In genomic region chr7:45053931-45054510, GRCm38 (mm10) we compare ENCODE assay signal across 8 mouse cellular contexts. TPM values are rescaled to one million over a fixed set of nuclear protein-coding genes. Genes with fewer than 3 reads are reported as not detected.
DNase-seq lines count a peak whose midpoint lies in the region; ATAC-seq and TF ChIP-seq lines count a peak whose summit lies in the region.

No protein-coding gene starts in this region.

- H3K27ac ChIP-seq in ES-Bruce4 (ENCODE audit: insufficient read depth, low read length) = peak overlapping the region; percentile 38
- peak overlapping the region; percentile 100 for H3K27ac ChIP-seq in forebrain, embryonic 13.5 days

- WGBS in forebrain, embryonic 13.5 days = under 1% methylated on average over 33 of the region's 33 CpGs
- under 1% methylated on average over 33 of the region's 33 CpGs for WGBS in lung, adult 2 months

- ATAC-seq in cerebellum, adult (ENCODE audit: insufficient number of reproducible peaks, low FRiP score, low TSS enrichment) = peak; percentile 84
- peak; percentile 93 for ATAC-seq in forebrain, embryonic 13.5 days
- peak; percentile 88 for ATAC-seq in neutrophil, adult 5-6 weeks (ENCODE audit: extremely low read depth, insufficient number of reproducible peaks, low FRiP score, poor library complexity, severe bottlenecking)

- DNase-seq in heart, postnatal 14 days = peak; percentile 89 to 91
- DNase-seq in layer of hippocampus, adult 18-20 months (ENCODE audit: low spot score in 2 of 2) = peak; percentile 91 to 96
- DNase-seq in lung, adult 2 months = peak; percentile 92
- DNase-seq in thymus, adult 18-20 months = peak; percentile 97 to 99

- TF ChIP-seq POLR2A in ES-Bruce4 (IDR thresholded peaks at IDR 0.05; ENCODE audit: insufficient read depth, low read length) = peak; percentile 92
- peak; percentile 87; the same call in 1 of the 2 replicates for TF ChIP-seq POLR2A in lung, adult 2 months (IDR thresholded peaks at IDR 0.05; ENCODE audit: borderline replicate concordance, extremely low read depth, low read depth, low read length)

- peak overlapping the region; percentile 70 for H3K4me3 ChIP-seq in ES-Bruce4 (ENCODE audit: low read depth, low read length)
- peak overlapping the region; percentile 93 for H3K4me3 ChIP-seq in forebrain, embryonic 13.5 days
- H3K4me3 ChIP-seq in lung, adult 2 months (replicated peaks; ENCODE audit: extremely low read depth, low read depth, low read length) = peak overlapping the region; percentile 58

- intact Hi-C loops in heart, postnatal 14 days (cut with DNase I) = loop anchor here (2.0 kb wide), 1 partner anchor 35 kb away; no protein-coding TSS in a partner anchor

- H3K4me2 ChIP-seq in forebrain, embryonic 13.5 days = peak overlapping the region; percentile 97

- TF ChIP-seq EP300 in ES-Bruce4 (IDR thresholded peaks at IDR 0.05; ENCODE audit: insufficient read depth, low read depth, low read length) = peak; percentile 25; the same call in 1 of the 2 replicates

- H3K36me3 ChIP-seq in ES-Bruce4 (ENCODE audit: control insufficient read depth, insufficient read depth, low read length, poor library complexity, severe bottlenecking) = peaks cover 11% of the 10 kb centered on the region; the same call in 1 of the 2 replicates
- H3K36me3 ChIP-seq in forebrain, embryonic 13.5 days (ENCODE audit: poor library complexity, severe bottlenecking) = peaks cover 14% of the 10 kb centered on the region

- no peaks in the 10 kb centered on the region for H3K9me3 ChIP-seq in ES-Bruce4 (replicated peaks; ENCODE audit: control insufficient read depth, insufficient read depth, low read length, poor library complexity, severe bottlenecking)
- H3K9me3 ChIP-seq in forebrain, embryonic 13.5 days (replicated peaks) = no peaks in the 10 kb centered on the region

- no peak for TF ChIP-seq CTCF in ES-Bruce4 (IDR thresholded peaks at IDR 0.05; ENCODE audit: low read depth, low read length)
- no peak for TF ChIP-seq CTCF in lung, adult 2 months (IDR thresholded peaks at IDR 0.05; ENCODE audit: insufficient read depth, low read length)

- H3K9ac ChIP-seq in ES-Bruce4 (ENCODE audit: low read depth, poor library complexity, severe bottlenecking) = peak overlapping the region; percentile 96
- H3K9ac ChIP-seq in forebrain, embryonic 13.5 days = peak overlapping the region; percentile 93

- no peaks in the 10 kb centered on the region for H3K27me3 ChIP-seq in ES-Bruce4 (ENCODE audit: control insufficient read depth, insufficient read depth, low read length, poor library complexity, severe bottlenecking)
- no peaks in the 10 kb centered on the region for H3K27me3 ChIP-seq in forebrain, embryonic 13.5 days

- H3K4me1 ChIP-seq in ES-Bruce4 (ENCODE audit: control insufficient read depth, insufficient read depth, low read length) = peaks cover 5% of the 10 kb centered on the region
- peaks cover 35% of the 10 kb centered on the region for H3K4me1 ChIP-seq in forebrain, embryonic 13.5 days
- H3K4me1 ChIP-seq in lung, adult 2 months (ENCODE audit: control insufficient read depth, insufficient read depth, low read length) = peaks cover 8% of the 10 kb centered on the region

RNA-seq across cellular contexts. Expression of gene Prr12, which starts 1.3 kb away (rescaled TPM):
- polyA plus RNA-seq in ES-Bruce4 (2011; ENCODE audit: insufficient read depth, insufficient read length, low read depth, missing spikeins) = 35.0 and 35.5 TPM in 2 replicates
- 14.9 and 17.2 TPM in 2 replicates for polyA plus RNA-seq in forebrain, embryonic 13.5 days (2015; fragmentation: Nextera tagmentation; extraction: Ambion mirVana)
- 10 to 100 TPM; 27.2 to 28.3 TPM for total RNA-seq in heart, postnatal 14 days (2021)
- 10 to 100 TPM; 75.7 to 77.5 TPM for total RNA-seq in layer of hippocampus, adult 18-20 months (2021)
- polyA plus RNA-seq in lung, adult 2 months (2012; rRNA removed) = 11.1 and 15.9 TPM in 2 replicates
- 7.6 and 10.2 TPM in 2 replicates for total RNA-seq in neutrophil, adult 5-6 weeks (2017)

RNA-seq across cellular contexts. Expression of gene Nosip, which starts 8.2 kb away (rescaled TPM):
- 58.1 and 62.4 TPM in 2 replicates for polyA plus RNA-seq in ES-Bruce4 (2011; ENCODE audit: insufficient read depth, insufficient read length, low read depth, missing spikeins)
- polyA plus RNA-seq in forebrain, embryonic 13.5 days (2015; fragmentation: Nextera tagmentation; extraction: Ambion mirVana) = 52.7 and 58.5 TPM in 2 replicates
- 10 to 100 TPM; 27.7 to 33.7 TPM for total RNA-seq in heart, postnatal 14 days (2021)
- total RNA-seq in layer of hippocampus, adult 18-20 months (2021) = 10 to 100 TPM; 50.8 to 57.6 TPM
- polyA plus RNA-seq in lung, adult 2 months (2012; rRNA removed) = 86.5 and 102 TPM in 2 replicates
- total RNA-seq in neutrophil, adult 5-6 weeks (2017) = 50.7 and 51.0 TPM in 2 replicates

RNA-seq across cellular contexts. Expression of gene Prrg2, which starts 8.5 kb away (rescaled TPM):
- polyA plus RNA-seq in ES-Bruce4 (2011; ENCODE audit: insufficient read depth, insufficient read length, low read depth, missing spikeins) = 7.7 and 12.0 TPM in 2 replicates
- polyA plus RNA-seq in forebrain, embryonic 13.5 days (2015; fragmentation: Nextera tagmentation; extraction: Ambion mirVana) = 14.7 and 14.8 TPM in 2 replicates
- total RNA-seq in heart, postnatal 14 days (2021) = 10 to 100 TPM; 11.1 to 11.4 TPM
- total RNA-seq in layer of hippocampus, adult 18-20 months (2021) = 1 to 10 TPM; 5.9 TPM
- 82.5 and 90.6 TPM in 2 replicates for polyA plus RNA-seq in lung, adult 2 months (2012; rRNA removed)
- total RNA-seq in neutrophil, adult 5-6 weeks (2017) = 19.8 and 21.8 TPM in 2 replicates

RNA-seq across cellular contexts. Expression of gene Rras, which starts 36.3 kb away (rescaled TPM):
- 72.4 and 80.4 TPM in 2 replicates for polyA plus RNA-seq in ES-Bruce4 (2011; ENCODE audit: insufficient read depth, insufficient read length, low read depth, missing spikeins)
- polyA plus RNA-seq in forebrain, embryonic 13.5 days (2015; fragmentation: Nextera tagmentation; extraction: Ambion mirVana) = 9.4 and 10.2 TPM in 2 replicates
- 10 to 100 TPM; 60.7 to 62.8 TPM for total RNA-seq in heart, postnatal 14 days (2021)
- 10 to 100 TPM; 11.6 to 12.9 TPM for total RNA-seq in layer of hippocampus, adult 18-20 months (2021)
- polyA plus RNA-seq in lung, adult 2 months (2012; rRNA removed) = 233 and 237 TPM in 2 replicates
- total RNA-seq in neutrophil, adult 5-6 weeks (2017) = 4.9 and 7.1 TPM in 2 replicates

RNA-seq across cellular contexts. Expression of gene Scaf1, which starts 37.9 kb away (rescaled TPM):
- 64.2 and 73.2 TPM in 2 replicates for polyA plus RNA-seq in ES-Bruce4 (2011; ENCODE audit: insufficient read depth, insufficient read length, low read depth, missing spikeins)
- polyA plus RNA-seq in forebrain, embryonic 13.5 days (2015; fragmentation: Nextera tagmentation; extraction: Ambion mirVana) = 35.8 and 38.9 TPM in 2 replicates
- total RNA-seq in heart, postnatal 14 days (2021) = 10 to 100 TPM; 53.8 to 56.1 TPM
- total RNA-seq in layer of hippocampus, adult 18-20 months (2021) = 100 to 1,000 TPM; 159 to 168 TPM
- polyA plus RNA-seq in lung, adult 2 months (2012; rRNA removed) = 76.2 and 76.8 TPM in 2 replicates
- total RNA-seq in neutrophil, adult 5-6 weeks (2017) = 35.7 and 39.7 TPM in 2 replicates

Comparison
In these comparisons a context has a peak if more than half of its experiments do, and no peak if none do; other contexts are left out.
1. Peak in every context shown above with its lines: DNase-seq, ATAC-seq, H3K4me3 ChIP-seq and H3K27ac ChIP-seq.